Mouse (Mus musculus): ENCODE data around the gene Pla1a. TPM values are rescaled to one million over a fixed set of nuclear protein-coding genes. Genes with fewer than 3 reads are reported as not detected.

Gene Pla1a
- polyA plus RNA-seq, 1 experiment from 2014 or later, result 0.37 TPM

DNA sequence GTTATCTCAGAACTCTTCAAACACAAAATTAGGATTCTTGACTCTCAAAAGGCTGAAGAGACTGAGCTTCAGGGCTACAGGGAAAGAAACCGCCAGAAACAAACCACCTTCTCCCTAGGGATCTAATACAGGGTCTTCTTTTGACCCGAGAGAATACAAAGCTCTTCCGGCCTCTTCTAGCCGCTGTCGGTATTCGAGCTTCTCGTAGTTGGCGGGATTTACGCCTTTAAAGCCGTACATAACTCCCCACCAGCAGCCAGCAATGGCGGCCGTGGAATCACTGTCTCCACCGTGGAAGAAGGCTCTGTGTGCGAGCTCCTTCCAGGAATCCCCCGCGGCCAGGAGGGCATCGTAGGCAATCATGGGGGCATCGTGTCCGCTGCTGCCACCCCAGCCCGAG is 12.6 kb upstream of the Pla1a start:
- no peak overlapping the region for H3K9ac ChIP-seq
- no peak for ATAC-seq (ENCODE audit: extremely low read depth, insufficient number of reproducible peaks, low FRiP score, low TSS enrichment)
- WGBS, result 93% methylated on average over 20 of the region's 20 CpGs
- no peak overlapping the region for H3K4me3 ChIP-seq
- no peak overlapping the region for H3K4me2 ChIP-seq
- peaks cover 78% of the 10 kb centered on the region for H3K36me3 ChIP-seq
- H3K4me1 ChIP-seq, result peaks cover 4% of the 10 kb centered on the region; the same call in 1 of the 2 replicates
- no peaks in the 10 kb centered on the region for H3K9me3 ChIP-seq
- no peaks in the 10 kb centered on the region for H3K27me3 ChIP-seq (replicated peaks)
- no peak overlapping the region for H3K27ac ChIP-seq (replicated peaks)

DNA sequence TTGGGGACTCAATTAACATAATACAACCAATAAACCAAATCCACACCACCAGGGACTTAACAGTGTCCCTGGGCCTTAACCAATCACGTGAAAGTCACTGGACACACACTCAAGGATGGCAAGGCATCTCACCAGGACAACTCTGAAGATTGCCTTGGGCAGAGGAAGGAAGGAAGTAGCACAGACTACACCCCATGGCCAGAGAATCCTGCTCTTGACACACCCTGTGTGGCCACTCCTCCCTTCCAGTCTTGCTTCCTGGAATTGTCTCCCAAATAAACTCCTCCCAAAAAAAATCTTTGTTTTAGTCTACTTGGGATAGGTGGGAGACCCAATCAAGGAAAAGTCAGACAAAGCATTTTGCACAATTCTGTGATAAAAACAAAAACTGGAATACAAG is 12.1 kb upstream of the Pla1a start:
- Histone ChIP-seq H3K4me2 (no peak overlapping the region), H3K4me1 (no peaks in the 10 kb centered on the region), H3K4me3 (no peak overlapping the region), H3K27ac (replicated peaks) (no peak overlapping the region), H3K9ac (no peak overlapping the region), H3K9me3 (no peaks in the 10 kb centered on the region), H3K27me3 (replicated peaks) (no peaks in the 10 kb centered on the region), H3K36me3 (peaks cover 72% of the 10 kb centered on the region)
- no peak for ATAC-seq (ENCODE audit: extremely low read depth, insufficient number of reproducible peaks, low FRiP score, low TSS enrichment)
- 96% methylated on average over 1 of the region's 1 CpGs for WGBS

DNA sequence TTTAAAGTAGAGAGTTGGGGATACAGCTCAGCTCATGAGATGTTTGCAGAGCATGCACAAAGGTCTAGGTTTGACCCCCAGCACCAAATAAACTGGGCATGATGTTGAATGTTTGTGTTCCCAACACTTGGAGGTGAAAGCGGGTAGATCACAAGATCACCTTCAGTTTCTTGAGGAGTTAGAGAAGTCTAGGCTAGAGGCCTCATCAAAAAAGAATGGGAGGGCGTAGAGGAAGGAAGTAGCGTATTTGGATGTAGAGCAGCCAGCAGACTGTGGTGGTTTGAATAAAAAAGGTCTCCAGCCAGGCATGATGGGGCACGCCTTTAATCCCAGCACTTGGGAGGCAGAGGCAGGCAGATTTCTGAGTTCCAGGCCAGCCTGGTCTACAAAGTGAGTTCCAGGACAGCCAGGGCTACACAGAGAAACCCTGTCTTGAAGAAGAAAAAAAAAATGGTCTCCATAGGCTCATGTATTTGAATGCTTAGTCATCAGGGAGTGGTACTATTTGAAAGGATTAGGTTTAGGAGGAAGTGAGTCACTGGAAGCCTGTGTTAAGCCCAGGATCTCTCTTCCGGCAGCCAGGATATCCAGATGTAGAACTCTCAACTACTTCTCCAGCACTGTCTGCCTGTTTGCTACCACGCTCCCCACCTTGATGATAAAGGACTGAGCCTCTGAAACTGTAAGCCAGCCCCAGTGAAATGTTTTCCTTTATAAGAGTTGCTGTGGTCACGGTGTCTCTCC is 10.9 kb upstream of the Pla1a start:
- no peak overlapping the region for H3K9ac ChIP-seq
- no peaks in the 10 kb centered on the region for H3K4me1 ChIP-seq
- no peak overlapping the region for H3K4me2 ChIP-seq
- ATAC-seq (ENCODE audit: extremely low read depth, insufficient number of reproducible peaks, low FRiP score, low TSS enrichment), result no peak
- H3K27ac ChIP-seq (replicated peaks), result no peak overlapping the region
- H3K36me3 ChIP-seq, result peaks cover 61% of the 10 kb centered on the region
- H3K27me3 ChIP-seq (replicated peaks), result no peaks in the 10 kb centered on the region
- H3K4me3 ChIP-seq, result no peak overlapping the region
- 90% methylated on average over 7 of the region's 7 CpGs for WGBS
- H3K9me3 ChIP-seq, result no peaks in the 10 kb centered on the region

DNA sequence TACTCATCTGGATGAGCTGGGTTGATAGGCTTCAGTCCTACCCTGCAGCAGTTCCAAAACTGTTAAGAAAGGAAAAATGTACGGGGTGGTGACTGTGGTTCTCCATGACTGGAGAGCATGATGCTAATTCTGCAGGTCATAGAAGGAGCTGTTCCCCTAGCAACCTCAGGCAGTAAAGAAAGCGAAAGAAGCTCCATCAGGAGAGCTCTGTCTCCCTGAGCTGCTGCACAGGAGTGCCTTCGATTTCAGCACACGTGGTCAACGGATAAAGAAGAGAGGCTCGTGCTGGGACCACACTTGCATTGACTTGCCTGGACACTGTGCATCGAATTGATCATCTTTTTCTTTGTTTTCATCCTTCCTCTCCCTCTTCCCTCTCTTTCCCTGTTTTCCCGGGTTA is 9.3 kb upstream of the Pla1a start:
- Histone ChIP-seq H3K4me2 (no peak overlapping the region), H3K9me3 (no peaks in the 10 kb centered on the region), H3K36me3 (peaks cover 44% of the 10 kb centered on the region), H3K4me3 (no peak overlapping the region), H3K4me1 (no peaks in the 10 kb centered on the region), H3K9ac (no peak overlapping the region), H3K27ac (replicated peaks) (no peak overlapping the region), H3K27me3 (replicated peaks) (no peaks in the 10 kb centered on the region)
- ATAC-seq (ENCODE audit: extremely low read depth, insufficient number of reproducible peaks, low FRiP score, low TSS enrichment), result no peak
- 81% methylated on average over 8 of the region's 8 CpGs for WGBS

DNA sequence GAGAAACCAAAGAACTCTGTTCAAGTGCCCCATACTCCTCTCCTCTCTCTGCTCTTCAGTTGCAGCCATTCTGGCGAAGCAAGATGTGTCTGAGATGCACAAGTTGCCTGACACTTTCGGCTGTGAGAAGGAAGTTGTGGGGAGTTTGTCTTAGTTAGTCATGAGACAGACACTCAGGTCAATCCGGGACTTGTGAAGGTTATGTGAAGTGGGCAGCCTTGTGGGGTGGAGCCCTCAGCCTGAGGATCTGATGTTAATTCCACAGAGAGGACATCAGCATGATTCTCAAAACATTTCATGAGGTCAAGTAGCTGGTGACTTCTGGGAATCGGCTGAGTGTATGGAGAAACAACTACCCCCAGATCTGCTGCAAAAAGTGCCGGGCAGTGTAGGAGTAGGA is 8.7 kb upstream of the Pla1a start:
- Histone ChIP-seq H3K27me3 (replicated peaks) (no peaks in the 10 kb centered on the region), H3K27ac (replicated peaks) (no peak overlapping the region), H3K9ac (no peak overlapping the region), H3K4me3 (no peak overlapping the region), H3K9me3 (no peaks in the 10 kb centered on the region), H3K4me2 (no peak overlapping the region), H3K36me3 (peaks cover 38% of the 10 kb centered on the region), H3K4me1 (no peaks in the 10 kb centered on the region)
- WGBS, result 70% methylated on average over 5 of the region's 5 CpGs
- no peak for ATAC-seq (ENCODE audit: extremely low read depth, insufficient number of reproducible peaks, low FRiP score, low TSS enrichment)

DNA sequence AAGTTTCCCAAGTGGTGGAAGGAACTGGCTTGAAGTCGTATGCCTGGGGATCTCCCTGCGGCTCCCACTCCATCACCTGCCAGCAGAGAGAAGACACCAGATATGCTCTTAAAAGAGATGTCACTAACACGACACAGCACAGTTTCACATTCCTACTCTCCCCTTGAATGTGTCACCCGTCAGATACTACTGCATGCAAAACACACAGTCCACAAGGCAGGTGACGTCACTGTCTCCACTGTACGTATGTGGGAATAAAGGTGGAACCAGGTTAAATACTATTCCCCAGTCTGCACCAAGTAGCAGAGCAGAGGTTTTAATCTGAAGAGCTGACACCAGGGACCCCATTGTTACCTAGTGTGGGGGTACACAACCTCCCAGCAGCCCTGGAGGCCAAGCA is 7.5 kb upstream of the Pla1a start:
- peaks cover 26% of the 10 kb centered on the region for H3K36me3 ChIP-seq
- WGBS, result 43% methylated on average over 6 of the region's 6 CpGs
- H3K9ac ChIP-seq, result no peak overlapping the region
- no peaks in the 10 kb centered on the region for H3K27me3 ChIP-seq (replicated peaks)
- no peaks in the 10 kb centered on the region for H3K4me1 ChIP-seq
- H3K4me3 ChIP-seq, result no peak overlapping the region
- H3K4me2 ChIP-seq, result no peak overlapping the region
- ATAC-seq (ENCODE audit: extremely low read depth, insufficient number of reproducible peaks, low FRiP score, low TSS enrichment), result no peak
- H3K9me3 ChIP-seq, result no peaks in the 10 kb centered on the region
- H3K27ac ChIP-seq (replicated peaks), result no peak overlapping the region

DNA sequence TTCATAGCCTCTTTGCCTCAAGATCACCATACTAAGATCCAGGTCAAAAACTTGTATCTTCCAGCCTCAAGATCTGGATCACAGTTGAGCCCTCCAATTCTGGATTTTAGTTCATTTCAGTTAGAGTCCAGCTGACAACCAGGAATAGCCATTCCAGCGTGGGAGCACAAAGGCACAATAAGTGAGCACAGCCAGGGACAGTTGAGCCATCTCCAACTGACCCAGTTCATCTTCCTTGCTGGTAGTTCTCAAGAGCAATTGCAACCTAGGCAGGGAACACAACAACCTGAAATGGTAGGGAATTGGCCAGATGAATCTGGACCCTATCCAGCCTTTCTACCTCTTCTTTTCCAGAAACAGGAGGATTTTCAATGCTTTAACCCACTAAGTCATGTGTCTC is 6.2 kb upstream of the Pla1a start:
- Histone ChIP-seq H3K36me3 (peaks cover 14% of the 10 kb centered on the region), H3K9ac (no peak overlapping the region), H3K4me2 (no peak overlapping the region), H3K4me1 (0 out of 2 replicates have a peak, but pooled peaks cover 2% of the 10 kb centered on the region), H3K9me3 (no peaks in the 10 kb centered on the region), H3K27ac (replicated peaks) (no peak overlapping the region), H3K27me3 (replicated peaks) (no peaks in the 10 kb centered on the region), H3K4me3 (no peak overlapping the region)
- 77% methylated on average over 1 of the region's 1 CpGs for WGBS
- ATAC-seq (ENCODE audit: extremely low read depth, insufficient number of reproducible peaks, low FRiP score, low TSS enrichment), result no peak

DNA sequence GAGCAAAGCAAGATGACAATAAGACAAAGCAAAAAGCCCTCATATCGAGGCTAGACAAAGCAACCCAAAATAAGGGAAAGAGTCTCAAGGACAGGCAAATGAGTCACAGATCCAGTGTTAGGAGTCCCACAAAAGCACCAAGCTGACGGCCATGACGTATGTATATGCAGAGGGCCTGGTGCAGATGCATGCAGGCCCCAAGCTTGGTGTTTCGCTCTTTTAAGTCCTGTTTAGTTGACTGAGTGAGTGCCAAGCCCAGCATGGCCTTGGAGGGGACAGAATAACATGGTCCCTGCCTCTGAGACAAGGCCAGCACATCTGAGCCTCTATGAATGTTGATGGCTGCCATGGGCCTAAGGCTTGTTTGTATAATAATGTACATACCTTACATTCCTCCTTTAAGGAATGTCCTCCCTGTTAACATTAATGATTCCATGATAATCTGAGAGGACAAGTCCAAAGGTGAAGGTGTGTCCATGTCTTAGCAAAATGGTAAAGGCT is 1.4 kb upstream of the Pla1a start:
- Histone ChIP-seq H3K4me1 (peaks cover 16% of the 10 kb centered on the region), H3K4me3 (no peak overlapping the region), H3K9me3 (no peaks in the 10 kb centered on the region), H3K4me2 (no peak overlapping the region), H3K36me3 (no peaks in the 10 kb centered on the region), H3K27me3 (replicated peaks) (no peaks in the 10 kb centered on the region), H3K9ac (no peak overlapping the region), H3K27ac (replicated peaks) (no peak overlapping the region)
- 79% methylated on average over 4 of the region's 4 CpGs for WGBS
- no peak for ATAC-seq (ENCODE audit: extremely low read depth, insufficient number of reproducible peaks, low FRiP score, low TSS enrichment)

DNA sequence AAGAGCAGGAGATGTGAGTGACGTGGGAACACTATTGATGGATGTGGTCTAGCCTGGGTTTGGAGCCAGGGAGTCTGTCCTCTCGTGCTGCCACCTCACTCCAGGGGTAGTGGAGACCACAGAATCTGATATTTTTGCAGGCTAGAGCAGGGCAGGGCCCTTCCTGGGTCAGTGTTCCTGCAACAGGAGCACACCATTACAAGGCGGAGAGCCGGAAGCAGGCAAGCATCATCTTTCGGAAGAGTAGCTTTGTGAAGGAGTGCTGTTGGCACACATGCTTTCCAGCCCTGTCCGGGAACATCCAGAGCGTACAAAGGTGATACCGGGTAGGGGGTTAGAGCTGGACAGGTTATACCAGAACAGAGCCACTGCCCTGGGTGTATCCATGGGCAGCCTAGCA is 569 bp upstream of the Pla1a start:
- Histone ChIP-seq H3K27ac (replicated peaks) (no peak overlapping the region), H3K4me2 (no peak overlapping the region), H3K9ac (no peak overlapping the region), H3K36me3 (no peaks in the 10 kb centered on the region), H3K27me3 (replicated peaks) (no peaks in the 10 kb centered on the region), H3K4me3 (no peak overlapping the region), H3K4me1 (peaks cover 16% of the 10 kb centered on the region), H3K9me3 (no peaks in the 10 kb centered on the region)
- 86% methylated on average over 8 of the region's 8 CpGs for WGBS
- ATAC-seq (ENCODE audit: extremely low read depth, insufficient number of reproducible peaks, low FRiP score, low TSS enrichment), result no peak

DNA sequence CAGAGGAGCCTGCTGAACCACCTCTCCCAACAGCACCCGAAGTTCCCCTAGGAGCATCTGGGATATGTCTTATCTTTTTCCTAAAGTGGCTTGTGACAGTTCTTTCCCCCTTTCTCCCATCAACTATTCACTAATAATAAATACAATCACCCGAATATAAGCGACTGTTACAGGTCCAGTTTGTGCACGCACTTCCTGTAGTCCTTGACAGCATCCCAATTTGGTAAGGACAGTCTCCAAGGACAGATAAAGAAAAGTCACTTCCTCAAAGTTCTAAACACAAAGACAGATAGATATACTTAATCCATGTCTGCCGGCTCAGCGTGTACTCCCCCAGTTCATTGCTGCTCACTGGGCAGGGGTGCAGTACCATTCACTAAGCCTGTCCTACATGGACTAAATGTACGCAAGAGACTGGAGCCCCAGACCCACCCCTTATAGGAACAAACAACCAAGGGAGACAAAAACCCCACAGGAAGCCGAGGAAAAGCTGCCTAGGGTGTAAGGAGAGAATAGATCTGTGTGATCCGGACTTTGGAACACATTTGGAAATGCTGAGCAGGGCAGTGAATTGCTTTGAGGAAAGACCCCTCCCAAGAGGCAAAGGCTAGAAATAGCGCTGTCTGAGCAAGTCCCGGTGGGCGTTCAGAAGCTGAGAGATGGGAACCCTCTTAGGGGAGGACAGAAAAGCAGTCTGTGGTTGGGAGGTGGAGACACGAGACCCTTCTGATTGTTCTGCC is 1.3 kb downstream of the Pla1a start:
- Histone ChIP-seq H3K4me2 (peak overlapping the region; percentile 29), H3K4me3 (no peak overlapping the region), H3K27ac (replicated peaks) (no peak overlapping the region)

DNA sequence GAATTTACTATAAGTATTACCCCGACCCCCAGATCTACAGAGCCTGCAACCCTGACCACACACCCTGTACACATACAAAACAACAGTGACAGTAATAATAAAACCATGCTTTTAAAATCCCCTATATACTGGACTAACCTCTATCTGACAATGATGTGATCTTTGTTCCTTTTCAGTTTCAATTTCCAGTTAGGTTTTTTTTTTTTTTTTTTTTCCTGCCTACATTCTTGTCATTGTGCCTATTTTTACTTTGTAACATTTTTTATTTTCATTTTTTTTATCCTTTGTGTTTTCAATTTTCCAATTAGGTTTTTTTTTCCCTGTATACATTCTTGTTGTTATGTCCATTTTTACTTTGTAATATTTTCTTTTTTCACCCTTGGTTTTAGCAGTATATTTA is 7.1 kb downstream of the Pla1a start:
- Histone ChIP-seq H3K36me3 (no peaks in the 10 kb centered on the region), H3K9me3 (no peaks in the 10 kb centered on the region), H3K9ac (no peak overlapping the region), H3K4me3 (no peak overlapping the region), H3K4me1 (peaks cover 1% of the 10 kb centered on the region; the same call in 1 of the 2 replicates), H3K4me2 (no peak overlapping the region), H3K27ac (replicated peaks) (no peak overlapping the region), H3K27me3 (replicated peaks) (no peaks in the 10 kb centered on the region)
- no peak for ATAC-seq (ENCODE audit: extremely low read depth, insufficient number of reproducible peaks, low FRiP score, low TSS enrichment)
- WGBS, result 76% methylated on average over 1 of the region's 1 CpGs

More for the DNA sequence above, 1.3 kb downstream of the Pla1a start:
- Histone ChIP-seq H3K36me3 (no peaks in the 10 kb centered on the region), H3K9ac (peak overlapping the region; percentile 37; the same call in 1 of the 2 replicates), H3K9me3 (no peaks in the 10 kb centered on the region), H3K4me1 (peaks cover 16% of the 10 kb centered on the region), H3K27me3 (replicated peaks) (no peaks in the 10 kb centered on the region)
- no peak for ATAC-seq (ENCODE audit: extremely low read depth, insufficient number of reproducible peaks, low FRiP score, low TSS enrichment)
- 33% methylated on average over 13 of the region's 13 CpGs for WGBS

Data from heart, embryonic 13.5 days (tissue).